Mouse (Mus musculus) hematopoietic stem cell, adult 5-6 weeks (primary cell): ENCODE measurements around the gene Ntsr1. TPM values are rescaled to one million over a fixed set of nuclear protein-coding genes. Genes with fewer than 3 reads are reported as not detected.

Experiments
- ATAC-seq, 2 experiments: fragments of 125-278 bp in 1 of 2; replicated peaks in 1 of 2; 2 replicates each; pipeline ENCODE4 v1.8.0; 2016 to 2017; ENCODE audit warnings: inconsistent platforms in 2 of 2, mild to moderate bottlenecking in 2 of 2, moderate number of reproducible peaks in 2 of 2, low read depth in 1 of 2, moderate TSS enrichment in 1 of 2; ENCODE audit not compliant: low FRiP score in 2 of 2, poor library complexity in 2 of 2, severe bottlenecking in 2 of 2, insufficient read depth in 1 of 2, low TSS enrichment in 1 of 2
- total RNA-seq: library from RNA; stranded (forward); fragments of 172-1452, 232-1000 nt; gene quantifications from 2 replicates; pipeline ENCODE4 v1.2.3, GENCODE M21; 2017

Gene Ntsr1
- total RNA-seq, 1 experiment from 2014 or later: not detected

DNA sequence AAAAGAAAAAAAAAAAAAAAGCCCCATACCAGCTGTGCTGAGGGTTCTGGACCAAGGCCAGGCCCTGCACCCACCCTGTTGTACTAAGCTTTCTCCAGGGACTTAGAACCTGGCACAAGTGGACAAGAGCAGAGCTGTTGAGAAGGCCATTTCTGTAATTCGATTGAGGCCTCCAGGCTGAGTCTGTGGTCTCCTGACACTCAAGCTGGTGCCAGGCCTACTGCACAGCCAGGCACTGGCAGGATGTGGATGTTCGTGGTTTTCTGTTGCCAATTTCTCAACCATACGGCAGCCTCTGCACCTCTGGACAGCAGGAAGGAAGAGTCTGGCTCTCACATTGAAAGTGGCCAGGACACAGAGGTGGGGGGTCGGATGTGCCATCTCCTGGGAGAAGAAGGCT is 33.5 kb downstream of the Ntsr1 start:
- ATAC-seq: peak; percentile 58 to 77; a peak in 3 of 4 replicates

DNA sequence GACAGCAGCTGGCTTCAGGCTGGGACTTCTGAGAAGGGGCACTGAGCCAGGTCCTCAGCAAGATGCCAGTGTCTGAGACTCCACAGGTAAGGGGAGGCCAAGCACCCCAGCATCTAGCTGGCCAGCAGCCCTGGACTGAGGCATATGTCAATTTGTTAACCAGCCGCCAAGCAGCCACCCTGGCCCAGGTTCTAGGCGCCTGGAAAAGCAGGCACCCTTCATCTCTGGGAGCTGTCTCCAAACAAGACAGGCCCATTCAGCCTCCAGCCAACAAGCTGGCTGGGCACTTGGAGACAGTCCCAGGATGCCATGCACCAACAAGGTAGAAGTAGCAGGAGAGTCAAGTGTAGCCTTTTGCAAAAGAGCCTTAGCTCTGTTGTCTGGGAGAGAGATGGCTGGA is 43.9 kb downstream of the Ntsr1 start:
- no peak for ATAC-seq

DNA sequence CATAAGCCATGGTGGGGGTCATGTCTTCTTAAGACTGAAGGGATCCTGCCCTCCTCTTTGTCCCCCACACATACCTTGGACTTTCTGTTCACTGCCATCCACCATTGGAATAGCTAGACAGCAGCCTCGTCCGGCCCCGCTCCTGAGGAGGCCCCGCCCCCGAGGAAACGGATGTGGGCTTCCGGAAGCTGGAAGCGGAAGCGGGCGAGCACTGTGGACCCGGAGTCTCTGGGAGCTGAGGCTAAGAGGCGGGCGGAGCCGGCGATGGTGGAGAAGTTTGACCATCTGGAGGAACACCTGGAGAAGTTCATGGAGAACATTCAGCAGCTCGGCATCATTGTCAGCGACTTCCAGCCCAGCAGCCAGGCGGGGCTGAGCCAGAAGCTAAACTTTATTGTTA is 45.3 kb downstream of the Ntsr1 start:
- ATAC-seq: no peak

DNA sequence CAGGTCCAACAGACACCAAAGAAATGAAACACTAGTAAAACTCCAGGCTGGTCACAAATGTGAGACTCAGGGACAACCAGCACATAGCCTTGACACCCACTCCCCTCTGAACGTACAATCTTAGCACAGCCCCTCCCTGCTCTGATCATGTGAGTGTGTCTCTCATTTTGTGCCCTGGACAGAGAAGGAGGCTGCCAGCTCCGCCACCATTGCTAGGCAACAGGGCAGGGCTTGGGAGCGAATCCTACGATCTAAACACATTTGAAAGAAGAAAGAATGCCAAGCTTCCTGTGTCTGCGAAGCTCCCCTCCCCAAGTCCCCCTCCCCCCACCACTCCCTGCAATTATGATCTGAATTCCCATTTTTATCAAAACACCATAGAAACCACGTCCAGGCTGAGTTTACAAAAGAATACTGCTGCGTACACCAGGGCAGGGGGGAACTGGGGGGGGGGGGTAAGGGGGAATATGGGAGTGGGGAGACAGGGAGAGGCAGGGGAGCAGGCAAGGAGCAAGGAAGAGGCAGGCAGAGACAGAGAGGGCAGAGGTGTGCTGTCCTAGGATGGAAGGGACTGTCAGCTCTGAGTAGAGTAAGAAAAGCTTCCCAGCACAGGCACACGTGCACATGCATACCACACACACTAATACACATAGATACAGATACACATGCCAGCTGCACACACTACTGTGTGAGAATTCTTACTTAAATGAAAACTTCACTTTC is 47.8 kb downstream of the Ntsr1 start:
- ATAC-seq: no peak

DNA sequence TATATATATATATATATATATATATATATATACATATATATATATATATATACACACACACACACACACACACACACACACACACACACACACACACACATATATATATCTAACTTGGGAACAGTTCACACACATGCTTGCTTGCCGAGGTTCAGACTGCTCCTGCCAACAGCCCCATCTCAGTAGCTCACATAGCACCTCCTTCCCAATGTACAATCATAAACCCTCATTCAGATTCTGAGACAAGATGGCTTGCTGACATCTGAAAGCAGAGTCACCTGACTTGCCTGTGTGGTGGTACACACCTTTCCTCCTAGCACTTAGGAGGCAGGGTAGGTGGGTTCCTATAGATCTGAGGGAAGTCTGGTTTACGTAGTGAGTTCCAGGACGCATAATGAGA is 52.6 kb downstream of the Ntsr1 start:
- ATAC-seq: no peak

DNA sequence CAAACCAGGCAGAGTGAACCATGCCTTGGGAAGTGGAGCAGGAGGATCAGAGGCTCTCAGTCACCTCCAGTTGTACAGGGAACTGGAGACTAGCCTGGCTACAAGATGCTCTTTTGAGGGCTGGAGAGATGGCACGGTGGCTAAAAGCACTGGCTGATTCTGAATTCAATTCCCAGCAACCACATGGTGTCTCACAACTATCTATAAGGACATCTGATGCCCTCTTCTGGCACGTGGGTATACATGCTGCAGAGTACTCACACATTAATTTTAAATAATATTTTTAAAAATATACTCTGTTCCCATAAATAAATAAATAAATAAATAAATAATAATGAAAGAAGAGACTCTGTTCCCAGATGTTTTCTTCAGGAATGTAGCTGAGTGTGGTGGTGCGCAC is 55.4 kb downstream of the Ntsr1 start:
- ATAC-seq: no peak

DNA sequence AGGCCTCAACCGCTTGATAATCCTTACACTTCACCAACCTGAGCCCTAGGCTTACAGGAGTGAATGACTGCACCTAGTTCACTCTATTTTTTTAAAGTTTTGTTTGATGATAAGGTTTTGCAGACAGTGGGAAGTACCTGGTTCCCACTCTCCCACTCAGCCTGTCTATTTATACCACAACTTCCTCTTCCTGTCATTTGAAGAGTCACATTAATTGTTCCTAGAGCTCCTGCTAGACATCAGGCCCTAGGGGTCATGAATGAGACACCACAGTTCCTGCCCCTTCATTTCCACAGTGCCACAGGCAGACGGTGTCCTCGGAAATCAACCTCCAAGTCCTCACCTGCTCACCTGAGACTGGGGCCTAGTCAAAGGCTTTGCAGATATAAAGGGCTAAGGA is 56.7 kb downstream of the Ntsr1 start:
- peak in 1 of 2 experiments; percentile 29; a peak in 1 of 4 replicates for ATAC-seq

DNA sequence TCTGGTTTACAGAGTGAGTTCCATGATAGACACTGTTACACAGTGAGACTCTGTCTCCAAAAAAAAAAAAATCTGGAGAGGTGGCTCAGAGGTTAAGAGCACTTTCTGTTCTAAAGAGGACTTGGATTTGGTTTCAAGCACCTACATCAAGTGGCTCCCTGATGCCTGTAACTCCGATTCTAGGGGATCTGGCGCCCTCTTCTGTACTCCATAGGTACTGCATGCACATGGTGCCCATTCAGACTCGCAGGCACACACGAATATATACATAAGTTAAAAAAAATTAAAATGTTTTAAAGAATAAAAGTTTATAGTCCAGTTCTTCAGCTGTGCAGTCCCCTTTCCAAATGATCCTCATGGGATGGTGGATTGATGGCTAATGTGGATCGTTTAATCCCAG is 60.5 kb downstream of the Ntsr1 start:
- no peak for ATAC-seq

DNA sequence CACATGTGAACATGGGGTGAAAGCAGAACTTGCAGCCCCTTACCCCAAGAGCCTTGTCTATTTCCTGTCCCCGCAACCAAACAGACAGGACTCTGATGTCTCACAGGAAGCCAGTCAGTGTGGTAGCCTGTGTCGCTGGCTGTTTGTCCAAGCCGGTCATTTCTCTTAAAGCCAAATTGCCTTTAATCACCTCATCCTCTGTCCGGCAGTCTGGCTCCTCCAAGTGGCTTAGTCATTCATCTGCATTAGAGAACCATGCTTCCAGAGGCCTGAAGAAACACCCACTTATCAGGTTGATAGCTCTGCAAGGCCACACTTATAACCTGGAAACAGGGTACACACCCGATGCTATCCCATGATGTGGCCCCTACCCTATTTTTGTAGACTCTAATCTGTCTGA is 62.4 kb downstream of the Ntsr1 start:
- ATAC-seq: no peak

DNA sequence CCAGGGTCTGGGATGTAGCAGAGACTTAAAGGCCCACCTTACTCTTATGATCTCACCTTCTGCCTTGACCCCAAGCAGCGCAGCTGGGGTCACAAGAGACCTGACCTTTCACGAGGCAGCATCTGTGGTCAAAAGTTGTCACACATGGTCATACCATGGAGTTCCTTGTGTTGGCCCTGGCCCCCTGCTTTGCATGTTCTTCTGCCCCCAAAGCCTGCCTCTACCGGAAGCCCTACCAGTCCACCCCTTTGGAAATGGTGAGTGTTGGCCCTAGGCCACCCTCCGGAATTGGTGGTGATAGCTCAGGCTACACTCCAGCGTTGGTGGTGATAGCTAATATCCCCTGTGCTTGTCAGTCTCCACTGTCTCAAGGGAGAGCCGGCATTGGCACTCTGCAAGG is 63.5 kb downstream of the Ntsr1 start:
- ATAC-seq: no peak

DNA sequence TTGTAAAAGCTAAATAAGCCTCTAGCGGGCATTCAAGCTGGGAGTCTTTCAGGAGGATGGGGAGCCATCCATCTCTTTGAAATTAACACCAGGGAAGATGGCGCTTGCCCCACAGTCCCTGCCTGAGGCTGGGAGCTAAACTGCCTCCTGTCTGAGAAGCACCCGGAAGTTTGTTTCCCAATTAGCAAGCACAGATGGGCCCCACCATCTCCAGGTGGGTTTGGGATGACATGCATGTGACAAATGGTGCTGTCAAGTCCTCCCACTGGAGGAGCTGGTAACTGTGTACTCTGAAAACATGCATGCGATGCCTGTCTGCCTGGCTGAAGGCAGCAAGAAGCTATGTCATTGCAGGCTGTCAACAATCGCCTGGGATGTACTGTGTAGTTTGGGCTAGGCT is 64.1 kb downstream of the Ntsr1 start:
- no peak for ATAC-seq

DNA sequence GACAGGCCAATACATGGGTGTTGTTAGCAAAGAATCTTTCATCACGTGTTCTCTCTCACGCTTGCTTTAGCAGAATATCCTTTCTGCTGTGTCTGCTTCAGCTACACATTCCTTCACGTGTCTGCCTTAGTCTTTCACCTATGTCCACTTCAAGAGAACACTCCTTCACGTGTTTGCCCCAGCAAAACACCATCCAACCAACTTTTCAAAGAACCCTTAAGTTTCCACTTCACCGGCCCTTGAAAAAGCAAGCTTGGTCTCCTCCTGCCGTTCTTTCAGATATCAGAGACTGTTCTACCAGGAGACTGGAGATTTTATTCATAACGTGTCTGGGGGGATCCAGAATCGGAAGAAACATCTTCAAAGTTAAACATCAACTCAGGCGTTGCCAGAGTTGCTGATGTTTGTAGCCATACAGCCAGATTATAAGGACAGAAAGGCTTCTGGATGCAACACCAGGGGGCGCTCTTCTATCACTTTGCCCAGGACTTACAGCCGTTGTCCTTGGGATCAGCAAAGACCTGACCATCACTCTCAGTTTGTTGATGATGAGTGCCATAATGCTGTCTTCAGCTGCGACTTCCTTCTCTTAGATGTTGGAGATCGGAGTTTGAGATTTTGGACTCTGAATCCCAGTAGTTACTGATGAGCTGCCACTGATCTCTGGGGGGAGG is 66.6 kb downstream of the Ntsr1 start:
- ATAC-seq: peak in 1 of 2 experiments; percentile 76; a peak in 1 of 4 replicates

DNA sequence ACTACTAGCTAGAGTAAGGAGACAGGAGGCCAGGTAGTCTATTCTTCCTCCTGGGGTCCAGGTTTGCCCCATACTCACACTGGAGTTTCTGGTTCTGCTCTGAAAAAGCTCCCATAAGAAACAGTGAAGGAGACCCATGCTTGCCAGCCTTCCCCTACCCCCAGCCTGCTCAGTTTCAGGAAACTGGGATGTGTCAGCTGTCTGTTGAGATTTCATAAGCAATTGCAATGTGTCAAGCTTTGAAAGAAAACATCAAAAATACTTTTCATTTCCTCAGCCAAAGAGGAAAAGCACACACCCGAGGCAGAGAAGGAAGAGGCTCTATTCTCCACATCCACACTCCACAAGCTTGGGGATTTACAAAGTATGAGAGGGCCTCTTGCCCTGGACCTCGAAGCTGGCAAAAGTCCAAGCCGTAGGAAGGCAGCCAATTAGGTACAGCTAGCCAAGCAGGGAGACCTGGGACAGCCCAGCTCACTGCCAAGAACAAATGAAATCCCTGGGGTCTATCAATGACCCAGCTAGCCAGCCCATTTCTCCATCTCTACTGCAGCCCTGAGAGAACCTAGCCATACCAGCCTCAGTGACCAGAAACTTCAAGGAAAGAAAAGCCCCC is 69.4 kb downstream of the Ntsr1 start:
- ATAC-seq: no peak

DNA sequence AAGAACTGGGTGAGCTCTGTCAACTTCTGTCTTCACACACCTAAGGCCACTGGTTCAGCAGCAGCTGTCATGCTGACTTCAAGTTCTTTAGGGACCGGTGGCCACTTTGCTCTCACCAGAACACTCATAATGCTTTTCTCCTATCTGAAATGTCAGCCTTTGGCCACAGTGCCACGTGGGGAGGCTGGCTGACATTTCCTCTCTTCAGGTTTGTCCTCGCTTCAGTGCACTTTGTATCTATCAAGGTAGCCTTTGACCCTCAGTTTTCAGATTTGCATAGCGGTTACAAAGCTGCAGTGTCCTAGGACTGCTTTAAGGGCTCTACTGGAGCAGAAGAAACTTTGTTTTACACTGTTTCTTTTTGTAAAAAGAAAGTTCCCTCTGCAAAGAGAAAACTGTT is 76.7 kb downstream of the Ntsr1 start:
- ATAC-seq: no peak

DNA sequence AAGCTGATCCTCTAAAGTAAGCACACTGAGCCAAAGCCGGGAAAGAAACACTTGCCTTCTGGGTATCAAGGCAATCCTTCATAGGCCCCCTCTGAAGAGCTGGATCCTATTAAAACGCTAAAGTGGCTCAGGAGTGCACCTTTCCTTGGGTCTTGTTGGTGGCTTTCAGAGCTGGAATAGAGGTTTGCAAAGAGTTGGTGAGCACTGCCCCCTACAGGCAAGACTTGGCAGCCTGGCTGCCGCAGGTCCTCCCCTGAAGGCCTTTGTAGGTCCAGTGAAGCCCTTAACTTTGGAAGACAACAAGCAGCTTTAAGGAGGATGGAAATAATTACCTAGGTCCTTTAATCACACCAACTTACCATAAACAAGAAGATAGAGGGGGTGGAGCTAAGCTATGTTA is 78.9 kb downstream of the Ntsr1 start:
- ATAC-seq: peak; percentile 38 to 61; a peak in 3 of 4 replicates

DNA sequence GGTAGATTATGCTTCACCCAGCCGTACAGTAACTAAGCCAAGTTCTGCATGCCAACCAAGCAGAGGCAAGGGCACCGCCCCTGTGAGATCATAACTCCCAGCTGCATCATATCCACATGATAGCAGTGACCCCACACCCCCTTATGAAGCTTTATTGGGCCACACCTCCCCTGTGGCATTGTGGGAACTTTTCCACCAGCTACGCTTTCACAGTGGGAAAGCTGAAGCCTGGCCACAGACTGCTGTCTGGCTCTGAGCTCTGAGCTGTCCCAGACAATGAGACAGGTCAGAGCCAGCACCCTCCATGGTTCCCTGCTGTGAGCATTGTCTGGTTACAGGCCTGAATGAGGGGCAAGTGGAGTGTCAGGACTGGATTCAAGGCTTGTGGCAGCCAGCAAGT is 81.2 kb downstream of the Ntsr1 start, which contains the start of gene Mrgbp:
Mrgbp (plus strand) TSS at position 303 of the 400 bp plus-strand sequence.
- ATAC-seq: no peak

DNA sequence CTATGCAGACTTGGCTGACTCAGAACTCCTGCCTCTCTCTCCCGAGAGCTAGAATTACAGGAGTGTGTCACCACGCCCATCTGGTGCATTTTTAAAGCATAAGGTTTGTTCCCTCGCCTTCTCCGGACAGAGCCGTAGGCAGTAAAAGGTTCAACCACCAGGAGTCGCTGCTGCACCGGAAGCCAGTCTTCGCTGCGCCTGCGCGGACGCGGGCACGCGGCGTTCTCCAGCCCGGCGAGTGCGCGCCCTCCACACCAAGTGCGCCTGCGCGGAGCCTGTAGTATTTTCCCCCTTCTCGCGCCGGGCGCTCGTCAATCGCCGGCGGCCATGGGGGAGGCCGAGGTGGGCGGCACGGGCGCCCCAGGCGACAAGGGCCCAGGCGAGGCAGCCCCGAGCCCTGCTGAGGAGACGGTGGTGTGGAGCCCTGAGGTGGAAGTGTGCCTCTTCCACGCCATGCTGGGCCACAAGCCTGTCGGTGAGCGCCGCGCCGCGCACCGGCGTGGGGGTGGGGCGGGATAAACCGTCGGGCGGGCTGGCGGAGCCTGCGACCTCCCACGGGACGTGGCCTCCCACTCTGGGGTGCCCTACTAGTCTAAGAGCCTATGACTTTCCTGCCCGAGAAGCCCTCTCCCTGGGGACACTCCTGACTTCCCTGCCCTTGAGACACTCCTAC is 82.8 kb downstream of the Ntsr1 start:
- ATAC-seq: peak; percentile 74 to 85

DNA sequence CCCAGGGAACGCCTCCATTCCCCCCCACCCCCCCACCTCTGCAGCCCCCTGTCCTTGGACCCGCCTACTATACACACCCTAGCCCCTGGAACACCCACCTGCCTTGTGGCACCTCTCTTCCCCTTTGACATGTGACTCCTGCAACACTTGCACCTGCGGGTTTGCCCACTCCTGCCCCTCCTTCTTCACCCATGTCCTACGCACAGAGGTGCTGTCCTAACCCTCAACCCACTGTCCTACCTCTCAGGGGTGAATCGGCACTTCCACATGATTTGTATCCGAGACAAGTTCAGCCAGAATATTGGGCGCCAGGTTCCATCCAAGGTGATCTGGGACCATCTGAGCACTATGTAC is 83.4 kb downstream of the Ntsr1 start:
- ATAC-seq: no peak; a peak in 1 of 4 replicates
